In genomic region chr2:153779394-153779981, GRCm38 (mm10) we compare ENCODE assay signal across 9 mouse cellular contexts. TPM values are rescaled to one million over a fixed set of nuclear protein-coding genes. Genes with fewer than 3 reads are reported as not detected.
DNase-seq lines count a peak whose midpoint lies in the region; ATAC-seq and TF ChIP-seq lines count a peak whose summit lies in the region.
"Had no signal": no experiment of that assay in that cellular context is flagged by ENCODE, and none has a peak within 500 bp of the region (broad histone marks: within the 10 kb centered on the region; RNA-seq: fewer than 3 reads in every experiment).

Efcab8 (plus strand) TSS chr2:153779931.

- peak within 1 kb of the TSS; percentile 6; the same call in 1 of the 2 replicates for H3K27ac ChIP-seq in bone marrow, adult 2 months (ENCODE audit: control insufficient read depth, insufficient read depth, low read depth, low read length, poor library complexity)
- no peak within 1 kb of the TSS for H3K27ac ChIP-seq in hindbrain, embryonic 12.5 days
- no peak within 1 kb of the TSS; the same call in 1 of the 2 replicates for H3K27ac ChIP-seq in stomach, embryonic 15.5 days

- H3K4me3 ChIP-seq in bone marrow, adult 2 months (replicated peaks; ENCODE audit: control insufficient read depth, low read depth, low read length): peak within 1 kb of the TSS; percentile 62
- peak within 1 kb of the TSS; percentile 28 for H3K4me3 ChIP-seq in hindbrain, embryonic 12.5 days
- H3K4me3 ChIP-seq in stomach, embryonic 15.5 days (replicated peaks): peak within 1 kb of the TSS; percentile 40

- peaks cover 2% of the 10 kb centered on the region for H3K4me1 ChIP-seq in bone marrow, adult 2 months (ENCODE audit: control insufficient read depth, insufficient read depth, low read length)
- H3K4me1 ChIP-seq in hindbrain, embryonic 12.5 days: peaks cover 9% of the 10 kb centered on the region
- H3K4me1 ChIP-seq in stomach, embryonic 15.5 days: 0 out of 2 replicates have a peak, but pooled peaks cover 7% of the 10 kb centered on the region

- WGBS in bone marrow, adult 2 months: 18% methylated on average over 12 of the region's 12 CpGs
- 48% methylated on average over 11 of the region's 12 CpGs for WGBS in hindbrain, embryonic 12.5 days
- 38% methylated on average over 12 of the region's 12 CpGs for WGBS in stomach, embryonic 15.5 days

- no peaks in the 10 kb centered on the region for H3K36me3 ChIP-seq in hindbrain, embryonic 12.5 days
- no peaks in the 10 kb centered on the region for H3K36me3 ChIP-seq in stomach, embryonic 15.5 days

- no peak for ATAC-seq in hindbrain, embryonic 12.5 days (ENCODE audit: low FRiP score)
- ATAC-seq in stomach, embryonic 15.5 days (ENCODE audit: insufficient read depth, low FRiP score, low read depth): peak; percentile 26; the same call in 1 of the 2 replicates

- H3K9me3 ChIP-seq in hindbrain, embryonic 12.5 days (replicated peaks): no peaks in the 10 kb centered on the region
- H3K9me3 ChIP-seq in stomach, embryonic 15.5 days: no peaks in the 10 kb centered on the region

- peak within 1 kb of the TSS; percentile 38; the same call in 1 of the 2 replicates for H3K9ac ChIP-seq in hindbrain, embryonic 12.5 days
- 0 out of 2 replicates have a peak within 1 kb of the TSS, but pooled peaks have one; percentile 16 for H3K9ac ChIP-seq in stomach, embryonic 15.5 days

- no peak for TF ChIP-seq CTCF in bone marrow, adult 2 months (IDR thresholded peaks at IDR 0.05; ENCODE audit: control insufficient read depth, insufficient read depth, low read length)

- DNase-seq in cerebellum, adult 8-10 months: peak; percentile 4
- DNase-seq in cerebellum, adult 11-12 months: no peak
- peak; percentile 2 for DNase-seq in lung, postnatal 25 days (ENCODE audit: low spot score)
- no peak for DNase-seq in gastrocnemius, postnatal 25 days
- no peak for DNase-seq in left cerebral cortex, adult 18-20 months (ENCODE audit: low spot score in 2 of 2)

- no peak for TF ChIP-seq POLR2A in bone marrow, adult 2 months (IDR thresholded peaks at IDR 0.05; ENCODE audit: borderline replicate concordance, control insufficient read depth, low read depth, low read length)

- H3K4me2 ChIP-seq in hindbrain, embryonic 12.5 days (replicated peaks): peak within 1 kb of the TSS; percentile 57
- H3K4me2 ChIP-seq in stomach, embryonic 15.5 days: peak within 1 kb of the TSS; percentile 86

- H3K27me3 ChIP-seq in hindbrain, embryonic 12.5 days: no peaks in the 10 kb centered on the region
- H3K27me3 ChIP-seq in stomach, embryonic 15.5 days (replicated peaks): no peaks in the 10 kb centered on the region

RNA-seq across cellular contexts. Expression of gene Efcab8, which starts in this region (rescaled TPM):
- 1.4 TPM in 1 of 2 replicates, not detected in the other for polyA plus RNA-seq in bone marrow, adult 2 months (2011; ENCODE audit: insufficient read depth, insufficient read length, low replicate concordance, missing spikeins)
- polyA plus RNA-seq in hindbrain, embryonic 12.5 days (2016; fragmentation: Nextera tagmentation; extraction: Ambion mirVana): 0.07 TPM in 1 of 2 replicates, not detected in the other
- 0.15 and 0.18 TPM in 2 replicates for polyA plus RNA-seq in stomach, embryonic 15.5 days (2015; fragmentation: Nextera tagmentation; extraction: Ambion mirVana)
- not detected for total RNA-seq in gastrocnemius, postnatal 25 days (2021)
- total RNA-seq in left cerebral cortex, adult 18-20 months (2021): under 1 TPM in 1 of 2 experiments, not detected in 1; 0.33 TPM
- total RNA-seq: heart, postnatal 36 days had no signal

Comparison
In these comparisons a context has a peak if more than half of its experiments do, and no peak if none do; other contexts are left out.
1. DNase-seq: peak in cerebellum, adult 8-10 months (single experiment) and lung, postnatal 25 days (single experiment); none in cerebellum, adult 11-12 months (single experiment), gastrocnemius, postnatal 25 days (single experiment) and left cerebral cortex, adult 18-20 months (0 of 2).
2. Peak in ATAC-seq, H3K4me3 ChIP-seq, H3K9ac ChIP-seq and H3K4me2 ChIP-seq in stomach, embryonic 15.5 days; RNA of the gene not detected or under 1 TPM.
3. Peak in every context shown above with its lines, with median percentiles within 50 percentile points of each other: H3K4me3 ChIP-seq.